Mouse (Mus musculus): ENCODE data around the gene Dot1l.

DNA sequence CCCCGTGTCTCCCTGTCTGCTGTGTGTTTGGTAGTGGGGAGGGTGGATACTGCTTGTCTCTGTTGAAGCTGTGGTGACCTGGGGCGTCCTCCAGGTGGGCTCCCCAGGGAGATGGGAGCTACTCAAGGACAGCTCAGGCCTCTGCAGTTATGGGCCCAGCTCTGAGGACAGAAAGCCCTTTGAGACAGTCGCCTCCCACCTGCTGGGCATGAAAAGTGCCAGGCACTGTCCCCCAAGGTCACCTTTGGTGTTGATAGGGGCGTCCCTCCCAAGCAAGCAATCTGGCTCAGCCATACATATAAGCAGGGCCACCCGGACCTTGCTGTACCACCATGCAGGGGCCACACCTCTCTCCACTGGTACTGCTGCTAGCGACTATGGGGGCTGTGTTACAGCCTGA is 49.9 kb downstream of the Dot1l start, which contains the start of gene Amh:
- TF ChIP-seq CTCF (IDR thresholded peaks at IDR 0.05; ENCODE audit: low read depth, low read length) (no peak), POLR2A (IDR thresholded peaks at IDR 0.05; ENCODE audit: borderline replicate concordance, low read depth, low read length) (no peak)
